Mouse (Mus musculus): ENCODE data around the gene Slc13a4. TPM values are rescaled to one million over a fixed set of nuclear protein-coding genes. Genes with fewer than 3 reads are reported as not detected.
A peak's percentile ranks its signal among the peaks of the same experiment; 100 is the strongest.

Slc13a4 gene
- polyA plus RNA-seq, 1 experiment from 2014 or later = 0.47 TPM

GRCm38 (mm10) chr6:35254136-35254904, 53.6 kb downstream of the Slc13a4 start:
- H3K9me3 ChIP-seq (replicated peaks) = no peaks in the 10 kb centered on the region
- H3K9ac ChIP-seq = 0 out of 2 replicates have a peak overlapping the region, but pooled peaks have one; percentile 18
- H3K27me3 ChIP-seq = no peaks in the 10 kb centered on the region
- peak overlapping the region; percentile 28 for H3K27ac ChIP-seq (replicated peaks)
- H3K4me2 ChIP-seq (replicated peaks) = peak overlapping the region; percentile 61
- H3K4me3 ChIP-seq (replicated peaks) = peak overlapping the region; percentile 80
- H3K4me1 ChIP-seq = peaks cover 47% of the 10 kb centered on the region
- no peak for ATAC-seq (ENCODE audit: insufficient number of reproducible peaks, low FRiP score, low TSS enrichment, low read depth)
- no peaks in the 10 kb centered on the region for H3K36me3 ChIP-seq
- WGBS = 40% methylated on average over 9 of the region's 9 CpGs

- Histone ChIP-seq H3K27ac (replicated peaks) (peak overlapping the region; percentile 90; the same call in 1 of the 2 replicates), H3K27me3 (no peaks in the 10 kb centered on the region), H3K9me3 (replicated peaks) (no peaks in the 10 kb centered on the region), H3K36me3 (no peaks in the 10 kb centered on the region), H3K4me1 (peaks cover 47% of the 10 kb centered on the region), H3K4me2 (replicated peaks) (peak overlapping the region; percentile 61), H3K4me3 (replicated peaks) (peak overlapping the region; percentile 80), H3K9ac (no peak overlapping the region; the same call in 1 of the 2 replicates)
- 35% methylated on average over 5 of the region's 5 CpGs for WGBS
- no peak for ATAC-seq (ENCODE audit: insufficient number of reproducible peaks, low FRiP score, low TSS enrichment, low read depth)
Observed at GRCm38 (mm10) chr6:35253474-35253873, 54.5 kb downstream of the Slc13a4 start.

- Histone ChIP-seq H3K27ac (replicated peaks) (peak overlapping the region; percentile 90), H3K27me3 (no peaks in the 10 kb centered on the region), H3K9me3 (replicated peaks) (no peaks in the 10 kb centered on the region), H3K9ac (peak overlapping the region; percentile 75), H3K4me2 (replicated peaks) (peak overlapping the region; percentile 61), H3K4me1 (peaks cover 42% of the 10 kb centered on the region), H3K4me3 (replicated peaks) (peak overlapping the region; percentile 80), H3K36me3 (no peaks in the 10 kb centered on the region; the same call in 1 of the 2 replicates)
- ATAC-seq (ENCODE audit: insufficient number of reproducible peaks, low FRiP score, low TSS enrichment, low read depth) = peak; percentile 91
- WGBS = under 1% methylated on average over 59 of the region's 60 CpGs
Observed at GRCm38 (mm10) chr6:35252477-35253346, 55.2 kb downstream of the Slc13a4 start.

GRCm38 (mm10) chr6:35251807-35252476, 56.0 kb downstream of the Slc13a4 start:
- no peak overlapping the region for H3K9ac ChIP-seq
- 69% methylated on average over 17 of the region's 17 CpGs for WGBS
- no peaks in the 10 kb centered on the region for H3K9me3 ChIP-seq (replicated peaks)
- ATAC-seq (ENCODE audit: insufficient number of reproducible peaks, low FRiP score, low TSS enrichment, low read depth) = peak; percentile 23; the same call in 1 of the 2 replicates
- peak overlapping the region; percentile 61 for H3K4me2 ChIP-seq (replicated peaks)
- H3K4me3 ChIP-seq (replicated peaks) = peak overlapping the region; percentile 80
- no peak overlapping the region for H3K27ac ChIP-seq (replicated peaks)
- H3K36me3 ChIP-seq = no peaks in the 10 kb centered on the region; the same call in 1 of the 2 replicates
- H3K4me1 ChIP-seq = peaks cover 36% of the 10 kb centered on the region
- H3K27me3 ChIP-seq = no peaks in the 10 kb centered on the region

- Histone ChIP-seq H3K9me3 (replicated peaks) (no peaks in the 10 kb centered on the region), H3K9ac (no peak overlapping the region), H3K27me3 (no peaks in the 10 kb centered on the region), H3K4me2 (replicated peaks) (no peak overlapping the region), H3K36me3 (peaks cover 54% of the 10 kb centered on the region), H3K27ac (replicated peaks) (no peak overlapping the region), H3K4me1 (no peaks in the 10 kb centered on the region), H3K4me3 (replicated peaks) (no peak overlapping the region)
- 40% methylated on average over 5 of the region's 5 CpGs for WGBS
- no peak for ATAC-seq (ENCODE audit: insufficient number of reproducible peaks, low FRiP score, low TSS enrichment, low read depth)
Observed at GRCm38 (mm10) chr6:35245086-35245485, 62.8 kb downstream of the Slc13a4 start.

GRCm38 (mm10) chr6:35243989-35244388, 63.9 kb downstream of the Slc13a4 start:
- Histone ChIP-seq H3K4me3 (replicated peaks) (no peak overlapping the region), H3K4me2 (replicated peaks) (no peak overlapping the region), H3K9me3 (replicated peaks) (no peaks in the 10 kb centered on the region), H3K9ac (no peak overlapping the region), H3K36me3 (peaks cover 61% of the 10 kb centered on the region), H3K27ac (replicated peaks) (no peak overlapping the region), H3K27me3 (no peaks in the 10 kb centered on the region), H3K4me1 (no peaks in the 10 kb centered on the region)
- no peak for ATAC-seq (ENCODE audit: insufficient number of reproducible peaks, low FRiP score, low TSS enrichment, low read depth)
- WGBS = 74% methylated on average over 9 of the region's 9 CpGs

- Histone ChIP-seq H3K27me3 (no peaks in the 10 kb centered on the region), H3K4me2 (replicated peaks) (no peak overlapping the region), H3K4me1 (no peaks in the 10 kb centered on the region), H3K36me3 (peaks cover 68% of the 10 kb centered on the region), H3K4me3 (replicated peaks) (no peak overlapping the region), H3K9me3 (replicated peaks) (no peaks in the 10 kb centered on the region), H3K27ac (replicated peaks) (no peak overlapping the region), H3K9ac (no peak overlapping the region)
- 96% methylated on average over 4 of the region's 4 CpGs for WGBS
- ATAC-seq (ENCODE audit: insufficient number of reproducible peaks, low FRiP score, low TSS enrichment, low read depth) = no peak
Observed at GRCm38 (mm10) chr6:35243252-35243651, 64.7 kb downstream of the Slc13a4 start.

- Histone ChIP-seq H3K4me3 (replicated peaks) (no peak overlapping the region), H3K4me1 (no peaks in the 10 kb centered on the region), H3K4me2 (replicated peaks) (no peak overlapping the region), H3K27me3 (no peaks in the 10 kb centered on the region), H3K27ac (replicated peaks) (no peak overlapping the region), H3K36me3 (peaks cover 75% of the 10 kb centered on the region), H3K9me3 (replicated peaks) (no peaks in the 10 kb centered on the region), H3K9ac (no peak overlapping the region)
- 74% methylated on average over 9 of the region's 9 CpGs for WGBS
- ATAC-seq (ENCODE audit: insufficient number of reproducible peaks, low FRiP score, low TSS enrichment, low read depth) = no peak
Observed at GRCm38 (mm10) chr6:35236108-35236785, 71.7 kb downstream of the Slc13a4 start.

- H3K27me3 ChIP-seq = no peaks in the 10 kb centered on the region
- no peak for ATAC-seq (ENCODE audit: insufficient number of reproducible peaks, low FRiP score, low TSS enrichment, low read depth)
- H3K27ac ChIP-seq (replicated peaks) = no peak overlapping the region
- H3K4me2 ChIP-seq (replicated peaks) = no peak overlapping the region
- no peaks in the 10 kb centered on the region for H3K9me3 ChIP-seq (replicated peaks)
- 86% methylated on average over 1 of the region's 1 CpGs for WGBS
- no peak overlapping the region for H3K4me3 ChIP-seq (replicated peaks)
- H3K9ac ChIP-seq = no peak overlapping the region
- H3K4me1 ChIP-seq = no peaks in the 10 kb centered on the region
- peaks cover 65% of the 10 kb centered on the region for H3K36me3 ChIP-seq
Observed at GRCm38 (mm10) chr6:35229415-35229814, 78.5 kb downstream of the Slc13a4 start.

GRCm38 (mm10) chr6:35225696-35226095, 82.2 kb downstream of the Slc13a4 start:
- 62% methylated on average over 4 of the region's 4 CpGs for WGBS
- peaks cover 49% of the 10 kb centered on the region for H3K36me3 ChIP-seq
- H3K27me3 ChIP-seq = no peaks in the 10 kb centered on the region
- H3K9me3 ChIP-seq (replicated peaks) = no peaks in the 10 kb centered on the region
- ATAC-seq (ENCODE audit: insufficient number of reproducible peaks, low FRiP score, low TSS enrichment, low read depth) = no peak
- no peak overlapping the region for H3K9ac ChIP-seq
- H3K4me3 ChIP-seq (replicated peaks) = no peak overlapping the region
- H3K27ac ChIP-seq (replicated peaks) = no peak overlapping the region
- no peak overlapping the region for H3K4me2 ChIP-seq (replicated peaks)
- no peaks in the 10 kb centered on the region for H3K4me1 ChIP-seq
